Mouse (Mus musculus) kidney, embryonic 16.5 days (tissue): ENCODE measurements around the gene U2af1l4. TPM values are rescaled to one million over a fixed set of nuclear protein-coding genes. Genes with fewer than 3 reads are reported as not detected.

Experiments
- ATAC-seq: fragments of 200-750 bp; cut with Nextera tagmentation; 2 replicates; pipeline ENCODE4 v1.8.0; 2017; ENCODE audit warnings: moderate TSS enrichment; ENCODE audit not compliant: low FRiP score, low TSS enrichment
- H3K27ac ChIP-seq: fragments of 300-500 bp; sonication (generic); 2 replicates; pipeline ENCODE4 v1.5.1; 2014; ENCODE audit warnings: low read length
- H3K27me3 ChIP-seq: fragments of 300-500 bp; sonication (generic); 2 replicates; pipeline ENCODE4 v1.6.1; 2014; ENCODE audit warnings: low read length, control low read depth, mixed read lengths; ENCODE audit not compliant: insufficient read depth
- H3K36me3 ChIP-seq: fragments of 300-500 bp; sonication (generic); 2 replicates; pipeline ENCODE4 v1.6.1; 2014; ENCODE audit warnings: low read length, control low read depth, mixed read lengths; ENCODE audit not compliant: insufficient read depth
- H3K4me1 ChIP-seq: fragments of 300-500 bp; sonication (generic); 2 replicates; pipeline ENCODE4 v1.6.1; 2014; ENCODE audit warnings: low read length, control low read depth, mixed read lengths; ENCODE audit not compliant: insufficient read depth
- H3K4me2 ChIP-seq: fragments of 300-500 bp; sonication (generic); replicated peaks from 2 replicates; pipeline ENCODE4 v1.6.1; 2014; ENCODE audit warnings: low read depth, low read length
- H3K4me3 ChIP-seq: fragments of 300-500 bp; sonication (generic); 2 replicates; pipeline ENCODE4 v1.5.1; 2014; ENCODE audit warnings: mild to moderate bottlenecking, low read length
- H3K9ac ChIP-seq: fragments of 300-500 bp; sonication (generic); replicated peaks from 2 replicates; pipeline ENCODE4 v1.6.1; 2014; ENCODE audit warnings: low read length
- H3K9me3 ChIP-seq: fragments of 300-500 bp; sonication (generic); 2 replicates; pipeline ENCODE4 v1.6.1; 2016; ENCODE audit warnings: low read length, control low read depth
- WGBS: fragments of 180-500 bp; shearing (Covaris S2); extraction: QIAGEN DNeasy Blood & Tissue Kit; methylation state at CpG from one replicate; pipeline ENCODE4 v1.1.7; 2014; 5-methylcytosine and 5-hydroxymethylcytosine counted together
- polyA plus RNA-seq: library from polyadenylated mRNA; unstranded; fragments of >200 nt; fragmentation: Nextera tagmentation; extraction: Ambion mirVana; gene quantifications from 2 replicates; pipeline ENCODE4 v1.2.1, GENCODE M21; 2015

Gene U2af1l4
- polyA plus RNA-seq, 1 experiment from 2014 or later: 91.6 TPM

- peak; percentile 66 for ATAC-seq
- peak overlapping the region; percentile 99 for H3K27ac ChIP-seq
- H3K4me2 ChIP-seq: peak overlapping the region; percentile 95
- peak overlapping the region; percentile 87 for H3K9ac ChIP-seq
- H3K27me3 ChIP-seq: no peaks in the 10 kb centered on the region
- peak overlapping the region; percentile 76 for H3K4me3 ChIP-seq
- H3K9me3 ChIP-seq: no peaks in the 10 kb centered on the region
- WGBS: 3% methylated on average over 10 of the region's 10 CpGs
- H3K36me3 ChIP-seq: peaks cover 37% of the 10 kb centered on the region
- peaks cover 21% of the 10 kb centered on the region for H3K4me1 ChIP-seq
These were observed 11.5 kb upstream of the U2af1l4 start for GRCm38 (mm10) chr7:30551445-30552101.

- peak; percentile 95 for ATAC-seq
- 1% methylated on average over 44 of the region's 44 CpGs for WGBS
- Histone ChIP-seq H3K4me3 (peak within 1 kb of the TSS; percentile 76), H3K9ac (peak within 1 kb of the TSS; percentile 87), H3K27ac (peak within 1 kb of the TSS; percentile 99), H3K27me3 (no peaks in the 10 kb centered on the region), H3K4me2 (peak within 1 kb of the TSS; percentile 95), H3K4me1 (peaks cover 21% of the 10 kb centered on the region), H3K36me3 (peaks cover 39% of the 10 kb centered on the region), H3K9me3 (no peaks in the 10 kb centered on the region)
These were observed 10.7 kb upstream of the U2af1l4 start, which contains the start of the genes Hspb6 and Proser3 for GRCm38 (mm10) chr7:30552102-30553020. Gene Hspb6 (plus strand): TSS chr7:30552178. Gene Proser3 (minus strand): TSS chr7:30552299.

DNA sequence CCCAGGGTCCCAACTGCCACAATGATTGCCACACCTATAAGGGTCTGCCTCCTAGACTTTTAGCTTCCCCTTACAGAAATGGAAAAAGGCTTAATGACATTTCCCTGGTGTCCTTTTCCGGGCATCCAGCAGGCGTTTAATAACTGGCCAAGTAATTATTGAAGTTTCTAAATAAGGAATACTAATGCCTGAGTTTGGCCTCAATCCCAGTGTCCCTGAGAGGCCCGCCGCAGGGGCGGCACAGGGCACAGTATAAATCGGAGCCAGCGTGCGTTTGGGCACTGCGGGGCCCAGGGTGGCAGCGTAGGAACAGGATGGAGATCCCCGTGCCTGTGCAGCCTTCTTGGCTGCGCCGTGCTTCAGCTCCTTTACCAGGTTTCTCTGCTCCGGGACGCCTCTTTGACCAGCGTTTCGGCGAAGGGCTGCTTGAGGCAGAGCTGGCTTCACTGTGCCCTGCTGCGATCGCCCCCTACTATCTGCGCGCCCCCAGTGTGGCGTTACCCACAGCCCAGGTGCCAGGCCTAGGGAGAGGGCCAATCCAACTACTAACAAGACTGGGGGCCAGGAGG, 10.0 kb upstream of the U2af1l4 start:
- 2% methylated on average over 23 of the region's 23 CpGs for WGBS
- Histone ChIP-seq H3K9ac (peak overlapping the region; percentile 84), H3K27me3 (no peaks in the 10 kb centered on the region), H3K4me3 (peak overlapping the region; percentile 76), H3K9me3 (no peaks in the 10 kb centered on the region), H3K36me3 (peaks cover 36% of the 10 kb centered on the region), H3K4me1 (peaks cover 25% of the 10 kb centered on the region), H3K4me2 (peak overlapping the region; percentile 95), H3K27ac (peak overlapping the region; percentile 99)
- peak; percentile 23; the same call in 1 of the 2 replicates for ATAC-seq

DNA sequence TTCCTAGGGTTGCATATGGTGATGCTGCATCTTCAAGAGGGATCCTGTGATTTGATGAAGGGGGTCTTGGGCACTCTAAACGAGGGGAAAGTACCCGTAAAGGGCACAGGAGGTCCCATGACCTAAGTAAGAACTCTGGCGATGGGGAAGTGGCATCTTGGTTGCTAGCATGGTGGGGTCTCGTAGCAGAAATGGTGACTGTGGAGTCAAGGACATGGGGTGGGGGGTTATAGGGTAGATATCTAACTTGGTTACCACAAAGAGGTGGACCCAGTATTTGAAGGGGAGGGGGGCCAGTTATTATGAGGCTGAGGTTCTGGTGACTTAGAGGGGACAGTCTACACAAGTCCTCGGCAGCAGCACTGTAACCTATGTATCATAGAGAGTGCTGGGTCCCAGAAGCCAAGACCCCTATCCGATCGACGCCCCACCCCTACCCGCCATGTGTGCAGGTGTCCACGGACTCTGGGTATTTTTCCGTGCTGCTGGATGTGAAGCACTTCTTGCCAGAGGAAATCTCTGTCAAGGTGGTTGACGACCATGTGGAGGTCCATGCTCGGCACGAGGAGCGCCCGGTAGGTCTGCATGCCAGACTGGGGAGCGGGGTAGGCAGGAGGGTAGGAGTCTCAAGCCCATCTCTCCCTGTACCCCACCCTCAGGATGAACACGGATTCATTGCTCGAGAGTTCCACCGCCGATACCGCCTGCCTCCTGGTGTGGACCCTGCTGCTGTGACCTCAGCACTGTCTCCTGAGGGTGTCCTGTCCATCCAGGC, 9.1 kb upstream of the U2af1l4 start:
- ATAC-seq: no peak
- Histone ChIP-seq H3K4me2 (peak overlapping the region; percentile 95), H3K27me3 (no peaks in the 10 kb centered on the region), H3K4me3 (peak overlapping the region; percentile 76), H3K9me3 (no peaks in the 10 kb centered on the region), H3K36me3 (peaks cover 34% of the 10 kb centered on the region), H3K9ac (peak overlapping the region; percentile 84; the same call in 1 of the 2 replicates), H3K4me1 (peaks cover 34% of the 10 kb centered on the region), H3K27ac (no peak overlapping the region)
- WGBS: 83% methylated on average over 22 of the region's 22 CpGs

GRCm38 (mm10) chr7:30556894-30557536, 6.1 kb upstream of the U2af1l4 start:
- 93% methylated on average over 18 of the region's 18 CpGs for WGBS
- no peak overlapping the region for H3K9ac ChIP-seq
- H3K27ac ChIP-seq: no peak overlapping the region
- no peak overlapping the region for H3K4me2 ChIP-seq
- H3K4me3 ChIP-seq: no peak overlapping the region
- ATAC-seq: no peak
- H3K9me3 ChIP-seq: no peaks in the 10 kb centered on the region
- H3K27me3 ChIP-seq: no peaks in the 10 kb centered on the region
- H3K4me1 ChIP-seq: peaks cover 26% of the 10 kb centered on the region
- peaks cover 31% of the 10 kb centered on the region for H3K36me3 ChIP-seq

- Histone ChIP-seq H3K4me3 (peak overlapping the region; percentile 81), H3K4me1 (peaks cover 21% of the 10 kb centered on the region), H3K27me3 (no peaks in the 10 kb centered on the region), H3K27ac (no peak overlapping the region), H3K36me3 (peaks cover 31% of the 10 kb centered on the region), H3K9me3 (no peaks in the 10 kb centered on the region), H3K9ac (peak overlapping the region; percentile 83), H3K4me2 (peak overlapping the region; percentile 96)
- 84% methylated on average over 13 of the region's 13 CpGs for WGBS
- ATAC-seq: no peak
These were observed 5.1 kb upstream of the U2af1l4 start for GRCm38 (mm10) chr7:30557901-30558514.

- Histone ChIP-seq H3K27ac (peak overlapping the region; percentile 17; the same call in 1 of the 2 replicates), H3K27me3 (no peaks in the 10 kb centered on the region), H3K4me2 (peak overlapping the region; percentile 96), H3K9me3 (no peaks in the 10 kb centered on the region), H3K36me3 (peaks cover 31% of the 10 kb centered on the region), H3K9ac (peak overlapping the region; percentile 83), H3K4me3 (peak overlapping the region; percentile 81), H3K4me1 (peaks cover 14% of the 10 kb centered on the region)
- WGBS: 13% methylated on average over 12 of the region's 12 CpGs
- ATAC-seq: no peak
These were observed 4.3 kb upstream of the U2af1l4 start for GRCm38 (mm10) chr7:30558656-30559442.

DNA sequence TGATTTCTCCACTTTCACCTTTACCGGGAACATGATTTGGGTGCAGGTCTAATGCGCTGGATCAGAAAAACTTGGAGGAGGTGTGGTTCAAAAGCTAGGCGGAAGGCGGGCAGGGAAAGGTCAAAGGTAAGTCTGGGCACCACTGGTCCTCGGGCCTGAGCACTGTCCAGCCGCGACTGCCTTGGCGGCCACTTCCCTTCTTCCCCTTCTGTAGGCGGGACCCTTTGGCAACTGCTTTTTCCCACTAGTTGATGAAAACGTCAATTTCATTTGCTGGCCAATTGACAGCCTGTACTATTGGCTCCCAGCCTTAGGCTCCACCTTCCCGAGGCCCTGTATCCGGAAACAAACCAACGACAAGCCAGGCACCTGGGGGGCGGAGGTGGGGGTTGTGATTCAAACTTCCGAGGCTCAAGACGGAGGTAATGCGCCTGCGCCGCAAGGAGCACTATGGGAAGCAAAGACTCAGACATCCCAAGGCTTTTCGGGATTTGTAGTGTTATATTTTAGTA, 3.6 kb upstream of the U2af1l4 start, which contains the start of gene Lin37:
Lin37 (minus strand) TSS at position 396 of the 512 bp plus-strand sequence.
- Histone ChIP-seq H3K9ac (peak within 1 kb of the TSS; percentile 83), H3K27me3 (no peaks in the 10 kb centered on the region), H3K36me3 (peaks cover 25% of the 10 kb centered on the region), H3K9me3 (no peaks in the 10 kb centered on the region), H3K27ac (peak within 1 kb of the TSS; percentile 48), H3K4me1 (peaks cover 19% of the 10 kb centered on the region), H3K4me2 (peak within 1 kb of the TSS; percentile 96), H3K4me3 (peak within 1 kb of the TSS; percentile 81)
- WGBS: under 1% methylated on average over 20 of the region's 20 CpGs
- ATAC-seq: peak; percentile 89
